Mouse (Mus musculus) embryo, embryonic 9.5 days (tissue): ENCODE data around the gene Nt5c1a.

Source experiments
- DNase-seq: peaks from one replicate; pipeline ENCODE4 v3.0.0-alpha.2; 2017; ENCODE audit errors: extremely low spot score

The Nt5c1a gene

DNA sequence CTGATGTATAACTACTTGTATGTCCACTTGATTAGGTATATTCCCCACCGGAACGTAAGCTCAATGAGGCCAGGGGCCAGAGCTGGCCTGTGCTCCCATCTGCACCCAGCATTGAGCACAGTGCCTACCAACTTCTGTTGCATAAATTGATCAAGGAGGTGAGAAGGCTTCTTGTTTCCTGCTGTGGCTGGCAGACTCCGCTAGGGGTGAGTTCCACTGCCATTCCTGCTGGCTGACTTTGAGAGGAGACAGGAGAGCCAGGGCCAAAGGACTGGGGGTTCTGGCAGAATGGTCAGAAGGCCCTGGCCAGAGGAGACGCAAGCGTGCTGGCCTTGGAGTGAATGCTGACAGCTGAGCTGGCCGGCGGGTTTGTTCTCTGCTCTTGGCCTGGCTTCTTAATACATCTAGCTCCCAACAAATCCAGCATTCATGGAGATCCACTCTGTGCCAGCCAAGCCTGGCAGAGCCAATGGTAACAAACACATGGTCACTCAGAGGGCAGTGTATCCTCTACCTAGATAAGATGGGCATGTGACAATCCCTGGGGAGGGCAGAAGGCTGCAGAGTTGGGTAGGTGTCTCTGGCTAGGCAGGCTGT is 47.8 kb downstream of the Nt5c1a start:
- DNase-seq = no peak

DNA sequence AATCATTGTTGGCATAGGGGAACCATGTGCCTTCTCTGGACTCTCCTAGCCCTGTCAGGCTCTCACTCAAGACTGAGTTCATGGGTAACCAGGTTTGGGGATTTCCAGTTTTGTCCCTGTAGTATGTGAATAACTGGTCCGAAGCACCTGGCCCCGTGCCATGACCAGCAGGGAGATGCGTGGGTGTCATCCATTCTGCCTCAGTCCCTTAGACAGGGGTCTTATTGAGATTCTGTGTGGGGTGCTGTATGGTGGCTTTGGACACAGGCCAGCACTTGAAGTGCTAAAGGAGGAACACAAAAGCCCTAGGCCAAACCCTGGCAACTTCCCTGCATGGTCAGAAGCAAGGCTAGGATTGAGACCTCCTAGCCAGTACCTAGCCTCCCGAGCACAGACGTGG is 50.9 kb downstream of the Nt5c1a start:
- no peak for DNase-seq

GRCm38 (mm10) chr4:123254617-123255016 is 53.3 kb downstream of the Nt5c1a start:
- peak; percentile 53 for DNase-seq

- peak; percentile 38 for DNase-seq
Measured at GRCm38 (mm10) chr4:123260071-123260746, 58.9 kb downstream of the Nt5c1a start.

DNA sequence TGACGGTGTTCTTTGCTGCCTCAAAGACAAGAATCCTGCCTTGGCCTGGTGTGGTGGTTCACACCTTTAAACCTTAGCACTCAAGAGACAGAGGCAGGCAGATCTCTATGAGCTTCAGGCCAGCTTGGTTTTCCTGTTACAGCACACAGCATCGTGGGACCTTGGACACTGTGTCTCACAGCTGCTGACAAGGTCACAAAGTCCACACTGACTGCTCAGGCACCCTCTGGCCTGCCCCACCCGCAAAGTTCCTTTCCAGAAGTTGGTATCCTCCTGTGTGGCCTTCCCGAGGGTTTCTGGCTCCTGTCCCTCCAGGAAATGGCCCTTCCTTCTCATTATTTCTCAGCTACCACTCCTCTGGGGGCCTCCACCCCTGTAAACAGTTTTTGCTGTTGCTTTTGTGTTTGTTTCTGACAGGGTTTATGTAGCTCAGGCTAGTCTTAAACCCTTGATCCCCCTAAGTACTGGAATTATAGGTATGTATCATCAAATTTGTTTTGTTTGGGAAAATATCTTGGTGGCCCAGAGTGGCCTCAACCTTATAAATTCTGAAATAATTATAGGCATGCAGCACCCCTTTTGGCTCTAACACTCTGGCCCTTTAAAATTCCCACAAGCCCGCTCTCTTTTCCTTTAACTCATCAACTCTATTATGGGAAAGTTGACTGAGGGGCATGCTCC is 60.6 kb downstream of the Nt5c1a start, which contains the start of gene Pabpc4:
Pabpc4 (plus strand) TSS at position 631 of the 681 bp plus-strand sequence.
- no peak for DNase-seq
